Comparison of ENCODE assay signal across 16 mouse cellular contexts in genomic region chr12:17588906-17589612, GRCm38 (mm10). TPM values are rescaled to one million over a fixed set of nuclear protein-coding genes. Genes with fewer than 3 reads are reported as not detected.
DNase-seq lines count a peak whose midpoint lies in the region.
"Had no signal": no experiment of that assay in that cellular context is flagged by ENCODE, and none has a peak within 500 bp of the region (broad histone marks: within the 10 kb centered on the region; RNA-seq: fewer than 3 reads in every experiment).

No protein-coding gene starts in this region.

- DNase-seq in heart, adult 11 months = peak; percentile 61
- DNase-seq in heart, adult 8-10 months (ENCODE audit: low spot score) = no peak
- peak; percentile 19 for DNase-seq in kidney, adult 9 months
- DNase-seq in kidney, postnatal 4 days = no peak
- peak; percentile 5 for DNase-seq in lung, postnatal 25 days (ENCODE audit: low spot score)
- no peak for DNase-seq in lung, postnatal 10 days
- DNase-seq in right cerebral cortex, adult 2 months (ENCODE audit: low spot score in 2 of 2) = no peak
- DNase-seq: adrenal gland, postnatal 14 days; B cell, adult 2 months; cerebellum, adult 18-20 months; cerebellum, adult 9-11 months; cerebellum, postnatal 36 days; forebrain, postnatal 0 days; gastrocnemius, postnatal 14 days; heart, postnatal 10 days; heart, postnatal 4 days had no signal

RNA-seq across cellular contexts. Expression of gene Odc1, which starts 44.5 kb away (rescaled TPM):
- 10 to 100 TPM; 65.7 to 84.1 (median 79.2) TPM for total RNA-seq in heart, adult 8-10 months (2022)

Comparison
In these comparisons a context has a peak if more than half of its experiments do, and no peak if none do; other contexts are left out.
1. DNase-seq: peak in heart, adult 11 months (single experiment), kidney, adult 9 months (single experiment) and lung, postnatal 25 days (single experiment); none in heart, adult 8-10 months (single experiment), kidney, postnatal 4 days (0 of 2), lung, postnatal 10 days (single experiment) and right cerebral cortex, adult 2 months (0 of 2).